Mouse (Mus musculus): ENCODE measurements around the gene Paqr6.

Gene Paqr6

GRCm38 (mm10) chr3:88364337-88364736 lies at the start of gene Paqr6:
Gene Paqr6 (plus strand): TSS chr3:88364584.
- DNase-seq: peak in 1 of 2 experiments; percentile 58

- DNase-seq: peak; percentile 71 to 81
Observed at GRCm38 (mm10) chr3:88324951-88325405, 39.4 kb upstream of the Paqr6 start, which contains the start of gene Glmp. Gene Glmp (plus strand): TSS chr3:88325023.

- no peak for DNase-seq
Observed at GRCm38 (mm10) chr3:88328956-88329355, 35.4 kb upstream of the Paqr6 start.

GRCm38 (mm10) chr3:88331282-88331681 lies 33.1 kb upstream of the Paqr6 start:
- DNase-seq: peak in 1 of 2 experiments; percentile 68

- no peak for DNase-seq
Observed at GRCm38 (mm10) chr3:88334029-88334658, 30.2 kb upstream of the Paqr6 start.

GRCm38 (mm10) chr3:88334902-88335435 lies 29.4 kb upstream of the Paqr6 start:
- DNase-seq: no peak

GRCm38 (mm10) chr3:88335436-88336053 lies 28.8 kb upstream of the Paqr6 start:
- DNase-seq: no peak

GRCm38 (mm10) chr3:88336058-88337013 lies 28.0 kb upstream of the Paqr6 start, which contains the start of the genes Tmem79 and Smg5:
Gene Tmem79 (minus strand): TSS chr3:88336148.
Gene Smg5 (plus strand): TSS chr3:88336260.
- DNase-seq: peak; percentile 97 to 98

GRCm38 (mm10) chr3:88337367-88338020 lies 26.9 kb upstream of the Paqr6 start:
- peak in 1 of 2 experiments; percentile 20 for DNase-seq

- DNase-seq: no peak
Observed at GRCm38 (mm10) chr3:88338316-88338715, 26.1 kb upstream of the Paqr6 start.

GRCm38 (mm10) chr3:88339006-88339405 lies 25.4 kb upstream of the Paqr6 start:
- no peak for DNase-seq

- no peak for DNase-seq
Observed at GRCm38 (mm10) chr3:88350732-88351131, 13.7 kb upstream of the Paqr6 start.

GRCm38 (mm10) chr3:88352907-88353306 lies 11.5 kb upstream of the Paqr6 start:
- peak; percentile 81 to 82 for DNase-seq

GRCm38 (mm10) chr3:88354396-88355165 lies 9.8 kb upstream of the Paqr6 start:
- peak; percentile 40 to 63 for DNase-seq

- no peak for DNase-seq
Observed at GRCm38 (mm10) chr3:88359584-88359983, 4.8 kb upstream of the Paqr6 start.

GRCm38 (mm10) chr3:88359989-88360388 lies 4.4 kb upstream of the Paqr6 start:
- DNase-seq: no peak

GRCm38 (mm10) chr3:88361096-88361495 lies 3.3 kb upstream of the Paqr6 start:
- DNase-seq: no peak

GRCm38 (mm10) chr3:88361612-88362313 lies 2.6 kb upstream of the Paqr6 start:
- DNase-seq: no peak

- no peak for DNase-seq
Observed at GRCm38 (mm10) chr3:88363700-88364099, 684 bp upstream of the Paqr6 start.

- no peak for DNase-seq
Observed at GRCm38 (mm10) chr3:88365705-88366361, 1.4 kb downstream of the Paqr6 start.
